Mouse (Mus musculus) neural tube, embryonic 15.5 days (tissue): Measurements from ENCODE around the gene Aff1. TPM values are rescaled to one million over a fixed set of nuclear protein-coding genes. Genes with fewer than 3 reads are reported as not detected.

Experiments used
- ATAC-seq: fragments of 200-750 bp; cut with Nextera tagmentation; 2 replicates; pipeline ENCODE4 v1.8.0; 2017; ENCODE audit warnings: mild to moderate bottlenecking, moderate TSS enrichment, moderate library complexity; ENCODE audit not compliant: low FRiP score
- H3K27ac ChIP-seq: fragments of 300-500 bp; sonication (generic); replicated peaks from 2 replicates; pipeline ENCODE4 v1.5.1; 2015; ENCODE audit warnings: mild to moderate bottlenecking, inconsistent platforms
- H3K27me3 ChIP-seq: fragments of 300-500 bp; sonication (generic); replicated peaks from 2 replicates; pipeline ENCODE4 v1.6.1; 2015; ENCODE audit warnings: inconsistent platforms
- H3K36me3 ChIP-seq: fragments of 300-500 bp; sonication (generic); 2 replicates; pipeline ENCODE4 v1.6.1; 2015; ENCODE audit warnings: inconsistent platforms
- H3K4me1 ChIP-seq: fragments of 300-500 bp; sonication (generic); 2 replicates; pipeline ENCODE4 v1.6.1; 2015; ENCODE audit warnings: inconsistent platforms
- H3K4me2 ChIP-seq: fragments of 300-500 bp; sonication (generic); 2 replicates; pipeline ENCODE4 v1.6.1; 2015; ENCODE audit warnings: inconsistent platforms, mild to moderate bottlenecking, moderate library complexity
- H3K4me3 ChIP-seq: fragments of 300-500 bp; sonication (generic); replicated peaks from 2 replicates; pipeline ENCODE4 v1.5.1; 2015; ENCODE audit warnings: mild to moderate bottlenecking, inconsistent platforms
- H3K9ac ChIP-seq: fragments of 300-500 bp; sonication (generic); replicated peaks from 2 replicates; pipeline ENCODE4 v1.6.1; 2015; ENCODE audit warnings: mild to moderate bottlenecking, inconsistent platforms
- H3K9me3 ChIP-seq: fragments of 300-500 bp; sonication (generic); replicated peaks from 2 replicates; pipeline ENCODE4 v1.6.1; 2016; ENCODE audit warnings: inconsistent platforms
- WGBS: fragments of 180-500 bp; shearing (Covaris S2); methylation state at CpG from one replicate; pipeline ENCODE4 v1.1.7; 2015; ENCODE audit warnings: mixed read lengths; 5-methylcytosine and 5-hydroxymethylcytosine counted together
- polyA plus RNA-seq: library from polyadenylated mRNA; unstranded; fragments of >200 nt; fragmentation: Nextera tagmentation; extraction: Ambion mirVana; gene quantifications from 2 replicates; pipeline ENCODE4 v1.2.1, GENCODE M21; 2015

Gene Aff1
- 1.7 and 5.8 TPM in 2 replicates for polyA plus RNA-seq

DNA sequence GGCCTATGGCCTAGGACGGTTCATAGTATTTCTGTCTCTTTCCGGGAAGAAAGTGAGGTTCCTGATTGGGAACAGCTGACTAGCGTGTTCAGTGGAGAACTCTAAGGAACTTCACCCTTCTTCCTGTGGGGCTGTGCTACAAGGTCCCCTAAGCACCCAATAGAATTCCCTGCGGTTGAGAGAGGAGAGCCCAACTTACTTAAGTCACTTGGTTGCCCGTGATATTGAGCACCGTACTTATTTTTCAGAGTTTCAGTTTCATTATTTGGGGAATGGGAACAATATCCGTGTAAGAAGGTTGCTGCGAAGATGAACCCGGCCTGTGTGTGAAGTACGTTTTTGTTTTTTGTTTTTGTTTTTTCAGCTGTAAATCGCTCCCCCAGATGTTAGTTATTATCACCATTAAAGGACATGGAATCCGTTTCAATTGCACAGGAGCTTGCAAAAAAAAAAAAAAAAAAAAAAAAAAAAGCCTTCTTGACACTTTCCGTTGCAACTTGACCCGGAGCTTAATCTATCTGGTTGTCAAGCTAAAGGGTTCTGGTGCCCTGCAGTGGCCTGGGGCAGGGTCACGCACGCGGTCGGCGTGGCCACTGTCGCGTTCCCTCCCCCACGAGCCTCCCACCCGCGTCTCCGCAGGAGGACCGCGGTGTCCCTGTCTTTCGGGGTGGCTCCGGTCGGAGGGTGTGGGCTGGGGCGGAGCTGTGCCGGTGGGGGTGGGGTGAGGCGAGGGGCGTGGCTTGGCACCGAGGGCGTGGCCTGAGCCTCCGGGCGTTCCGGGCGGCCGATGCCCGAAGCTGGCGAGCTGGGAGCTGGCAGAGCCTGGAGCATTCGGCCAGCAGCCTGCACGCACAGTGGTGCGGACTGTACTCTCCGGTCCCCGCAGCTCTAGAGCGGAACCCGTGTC lies at the start of gene Aff1:
Aff1 (plus strand) TSS at position 751 of the 907 bp plus-strand sequence.
- WGBS: 6% methylated on average over 50 of the region's 50 CpGs
- no peak within 1 kb of the TSS for H3K27ac ChIP-seq
- no peaks in the 10 kb centered on the region for H3K36me3 ChIP-seq
- peaks cover 22% of the 10 kb centered on the region for H3K4me1 ChIP-seq
- H3K9ac ChIP-seq: peak within 1 kb of the TSS; percentile 46
- peak; percentile 87 for ATAC-seq
- H3K4me2 ChIP-seq: peak within 1 kb of the TSS; percentile 100
- peaks cover 35% of the 10 kb centered on the region for H3K27me3 ChIP-seq
- H3K4me3 ChIP-seq: peak within 1 kb of the TSS; percentile 58
- no peaks in the 10 kb centered on the region for H3K9me3 ChIP-seq

GRCm38 (mm10) chr5:103644167-103644566 lies 48.0 kb upstream of the Aff1 start:
- 100% methylated on average over 1 of the region's 1 CpGs for WGBS
- no peak overlapping the region for H3K4me2 ChIP-seq
- H3K4me1 ChIP-seq: 0 out of 2 replicates have a peak, but pooled peaks cover 4% of the 10 kb centered on the region
- no peaks in the 10 kb centered on the region for H3K36me3 ChIP-seq
- H3K27me3 ChIP-seq: no peaks in the 10 kb centered on the region
- H3K27ac ChIP-seq: no peak overlapping the region
- ATAC-seq: no peak
- H3K9me3 ChIP-seq: no peaks in the 10 kb centered on the region
- no peak overlapping the region for H3K4me3 ChIP-seq
- no peak overlapping the region for H3K9ac ChIP-seq

DNA sequence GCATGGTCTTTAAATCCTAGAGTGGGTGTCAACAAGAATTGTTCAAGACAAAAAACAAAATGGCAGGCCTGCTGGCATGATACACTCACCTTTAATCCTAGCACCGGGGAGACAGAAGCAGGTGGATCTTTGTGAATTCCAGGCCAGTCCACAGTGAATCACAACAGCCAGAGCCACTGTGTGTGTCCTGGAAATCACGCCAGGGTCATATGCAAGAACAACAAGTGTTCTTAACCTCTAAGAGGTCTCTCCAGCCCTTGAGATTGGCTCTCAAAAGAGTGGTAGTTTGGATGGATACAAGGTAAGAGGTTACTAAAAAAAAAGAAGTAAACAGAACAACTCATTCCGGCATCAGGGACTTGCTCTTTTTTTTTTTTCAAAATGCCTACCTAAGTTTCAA lies 44.9 kb upstream of the Aff1 start:
- ATAC-seq: no peak
- no peak overlapping the region for H3K27ac ChIP-seq
- H3K9me3 ChIP-seq: no peaks in the 10 kb centered on the region
- 86% methylated on average over 3 of the region's 3 CpGs for WGBS
- H3K4me3 ChIP-seq: no peak overlapping the region
- no peaks in the 10 kb centered on the region for H3K27me3 ChIP-seq
- 0 out of 2 replicates have a peak, but pooled peaks cover 4% of the 10 kb centered on the region for H3K4me1 ChIP-seq
- no peak overlapping the region for H3K9ac ChIP-seq
- no peak overlapping the region for H3K4me2 ChIP-seq
- H3K36me3 ChIP-seq: no peaks in the 10 kb centered on the region

DNA sequence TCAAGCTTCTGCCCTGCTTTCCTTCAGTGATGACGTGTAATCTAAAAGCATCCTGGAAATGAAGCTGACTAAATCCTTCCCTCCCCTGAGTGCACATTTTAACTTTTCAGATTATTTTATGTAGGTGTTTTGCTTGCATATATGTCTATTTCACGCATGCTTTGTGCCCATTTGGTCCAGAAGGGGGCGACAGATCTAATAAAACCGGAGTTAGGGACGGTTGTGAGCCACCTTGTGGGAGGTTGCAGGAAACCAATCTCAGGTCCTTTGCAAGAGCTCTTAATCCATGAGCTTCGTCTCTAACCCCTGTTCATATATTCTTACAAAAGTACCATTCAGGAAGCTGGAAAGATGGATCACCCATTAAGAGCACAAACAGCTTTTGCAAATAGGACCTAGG lies 37.9 kb upstream of the Aff1 start:
- H3K27me3 ChIP-seq: no peaks in the 10 kb centered on the region
- ATAC-seq: no peak

GRCm38 (mm10) chr5:103654780-103655179 lies 37.4 kb upstream of the Aff1 start:
- Histone ChIP-seq H3K4me1 (peaks cover 10% of the 10 kb centered on the region), H3K4me2 (peak overlapping the region; percentile 97), H3K27ac (no peak overlapping the region), H3K9me3 (no peaks in the 10 kb centered on the region), H3K4me3 (peak overlapping the region; percentile 57; the same call in 1 of the 2 replicates), H3K36me3 (no peaks in the 10 kb centered on the region), H3K9ac (no peak overlapping the region), H3K27me3 (no peaks in the 10 kb centered on the region)
- ATAC-seq: no peak
- WGBS: 35% methylated on average over 4 of the region's 4 CpGs

More for the DNA sequence above, 37.9 kb upstream of the Aff1 start:
- H3K4me2 ChIP-seq: no peak overlapping the region
- peaks cover 10% of the 10 kb centered on the region for H3K4me1 ChIP-seq
- no peak overlapping the region for H3K27ac ChIP-seq
- H3K9ac ChIP-seq: no peak overlapping the region
- no peaks in the 10 kb centered on the region for H3K9me3 ChIP-seq
- H3K36me3 ChIP-seq: no peaks in the 10 kb centered on the region
- WGBS: 32% methylated on average over 6 of the region's 6 CpGs
- no peak overlapping the region for H3K4me3 ChIP-seq

- WGBS: 1% methylated on average over 53 of the region's 56 CpGs
- ATAC-seq: peak; percentile 78
- Histone ChIP-seq H3K4me1 (peaks cover 10% of the 10 kb centered on the region), H3K27me3 (0 out of 2 replicates have a peak, but pooled peaks cover 2% of the 10 kb centered on the region), H3K9ac (peak within 1 kb of the TSS; percentile 51), H3K9me3 (no peaks in the 10 kb centered on the region), H3K4me2 (peak within 1 kb of the TSS; percentile 97), H3K36me3 (no peaks in the 10 kb centered on the region), H3K4me3 (peak within 1 kb of the TSS; percentile 57), H3K27ac (no peak within 1 kb of the TSS)
Measured at GRCm38 (mm10) chr5:103655346-103656118, 36.6 kb upstream of the Aff1 start, which contains the start of gene 1700016H13Rik. Gene 1700016H13Rik, minus strand, starts transcription at chr5:103656010.

GRCm38 (mm10) chr5:103658921-103659320 lies 33.3 kb upstream of the Aff1 start:
- Histone ChIP-seq H3K36me3 (no peaks in the 10 kb centered on the region), H3K27me3 (0 out of 2 replicates have a peak, but pooled peaks cover 8% of the 10 kb centered on the region), H3K27ac (no peak overlapping the region), H3K4me2 (no peak overlapping the region), H3K4me3 (no peak overlapping the region), H3K4me1 (peaks cover 10% of the 10 kb centered on the region), H3K9me3 (no peaks in the 10 kb centered on the region), H3K9ac (no peak overlapping the region)
- WGBS: 68% methylated on average over 5 of the region's 5 CpGs
- no peak for ATAC-seq

GRCm38 (mm10) chr5:103659571-103659970 lies 32.6 kb upstream of the Aff1 start:
- Histone ChIP-seq H3K27me3 (0 out of 2 replicates have a peak, but pooled peaks cover 8% of the 10 kb centered on the region), H3K27ac (no peak overlapping the region), H3K4me1 (peaks cover 10% of the 10 kb centered on the region), H3K36me3 (no peaks in the 10 kb centered on the region), H3K9ac (no peak overlapping the region), H3K4me2 (no peak overlapping the region), H3K4me3 (no peak overlapping the region), H3K9me3 (no peaks in the 10 kb centered on the region)
- WGBS: 30% methylated on average over 3 of the region's 3 CpGs
- ATAC-seq: no peak

- WGBS: 65% methylated on average over 9 of the region's 9 CpGs
- H3K4me2 ChIP-seq: no peak overlapping the region
Measured at GRCm38 (mm10) chr5:103664932-103665331, 27.2 kb upstream of the Aff1 start.

DNA sequence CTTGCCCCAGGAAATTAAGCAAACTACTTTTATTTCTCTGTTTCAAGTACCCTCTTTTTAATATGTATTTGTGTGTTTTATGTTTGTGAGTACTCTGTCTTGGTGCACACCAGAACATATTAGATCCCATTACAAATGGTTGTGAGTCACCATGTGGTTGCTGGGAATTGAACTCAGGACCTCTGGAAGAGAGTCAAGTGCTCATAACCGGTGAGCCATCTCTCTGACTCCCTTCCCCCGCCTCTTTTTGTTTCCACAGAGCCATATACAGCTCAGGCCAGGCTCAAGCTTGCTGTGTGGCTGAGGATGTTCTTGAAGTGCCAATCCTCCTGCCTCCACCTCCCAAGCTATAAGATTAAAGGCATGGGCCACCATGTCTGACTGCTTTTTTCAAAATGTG lies 26.3 kb upstream of the Aff1 start:
- ATAC-seq: no peak
- WGBS: 81% methylated on average over 2 of the region's 2 CpGs
- no peaks in the 10 kb centered on the region for H3K4me1 ChIP-seq

More at GRCm38 (mm10) chr5:103664932-103665331, 27.2 kb upstream of the Aff1 start:
- Histone ChIP-seq H3K9me3 (no peaks in the 10 kb centered on the region), H3K4me1 (no peaks in the 10 kb centered on the region), H3K9ac (no peak overlapping the region), H3K36me3 (no peaks in the 10 kb centered on the region), H3K27me3 (0 out of 2 replicates have a peak, but pooled peaks cover 8% of the 10 kb centered on the region), H3K4me3 (no peak overlapping the region), H3K27ac (no peak overlapping the region)
- no peak for ATAC-seq

GRCm38 (mm10) chr5:103671858-103672257 lies 20.3 kb upstream of the Aff1 start:
- no peaks in the 10 kb centered on the region for H3K27me3 ChIP-seq
- no peak overlapping the region for H3K4me3 ChIP-seq
- H3K9ac ChIP-seq: no peak overlapping the region
- no peaks in the 10 kb centered on the region for H3K4me1 ChIP-seq
- no peaks in the 10 kb centered on the region for H3K9me3 ChIP-seq
- H3K4me2 ChIP-seq: no peak overlapping the region
- no peaks in the 10 kb centered on the region for H3K36me3 ChIP-seq
- no peak for ATAC-seq
- H3K27ac ChIP-seq: no peak overlapping the region
- WGBS: 83% methylated on average over 3 of the region's 3 CpGs

More for the DNA sequence above, 26.3 kb upstream of the Aff1 start:
- Histone ChIP-seq H3K4me2 (no peak overlapping the region), H3K9me3 (no peaks in the 10 kb centered on the region), H3K4me3 (no peak overlapping the region), H3K9ac (no peak overlapping the region), H3K27ac (no peak overlapping the region), H3K36me3 (no peaks in the 10 kb centered on the region), H3K27me3 (0 out of 2 replicates have a peak, but pooled peaks cover 3% of the 10 kb centered on the region)
